Mouse (Mus musculus) CD4-positive naive resting alpha-beta T cell, adult 57 days (primary cell): Measurements from ENCODE around the gene Gm7735. TPM values are rescaled to one million over a fixed set of nuclear protein-coding genes. Genes with fewer than 3 reads are reported as not detected.

Experiments used
- total RNA-seq: library from RNA; stranded (reverse); gene quantifications from one replicate; pipeline ENCODE4 v1.2.4, GENCODE M21; 2023

Gene Gm7735
- not detected for total RNA-seq

DNA sequence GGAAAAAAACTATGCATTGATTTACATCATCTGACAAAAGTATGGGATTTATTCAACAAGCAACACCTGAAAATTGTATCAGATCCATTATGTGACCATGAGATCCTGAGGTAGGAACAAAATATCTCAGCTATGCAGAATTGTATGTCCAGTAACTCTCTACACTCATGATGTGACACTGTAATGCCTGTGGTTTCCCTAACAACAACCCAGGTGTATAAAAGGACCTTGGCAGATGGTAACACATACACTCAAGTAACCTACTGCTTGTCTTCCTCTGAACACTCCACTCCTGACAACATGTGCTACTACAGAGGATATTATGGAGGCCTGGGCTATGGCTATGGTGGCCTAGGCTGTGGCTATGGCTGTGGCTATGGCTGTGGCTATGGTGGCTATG lies at the start of gene Gm7735:
Gm7735 (plus strand) TSS at position 301 of the 400 bp plus-strand sequence.

GRCm38 (mm10) chr16:89140551-89140950 lies 28.7 kb upstream of the Gm7735 start, which contains the start of gene Gm6358:
Gene Gm6358 (plus strand): TSS chr16:89140851.

DNA sequence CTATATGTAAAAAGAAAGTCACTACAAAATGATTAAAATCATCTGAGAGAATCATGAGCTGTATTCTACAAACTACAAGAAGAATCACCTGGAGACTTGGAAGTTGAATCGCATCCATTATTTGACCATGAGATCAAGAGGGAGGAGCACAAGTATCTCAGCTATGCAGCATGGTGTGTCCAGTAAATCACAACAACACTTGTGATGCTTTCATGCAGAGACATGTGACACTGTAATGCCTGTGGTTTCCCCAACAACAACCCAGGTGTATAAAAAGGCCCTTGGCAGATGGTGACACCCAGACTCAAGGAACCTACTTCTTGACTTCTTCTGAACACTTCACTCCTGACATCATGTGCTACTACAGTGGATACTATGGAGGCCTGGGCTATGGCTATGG lies 18.5 kb upstream of the Gm7735 start, which contains the start of gene Gm10061:
Gm10061 (plus strand) TSS at position 301 of the 400 bp plus-strand sequence.

DNA sequence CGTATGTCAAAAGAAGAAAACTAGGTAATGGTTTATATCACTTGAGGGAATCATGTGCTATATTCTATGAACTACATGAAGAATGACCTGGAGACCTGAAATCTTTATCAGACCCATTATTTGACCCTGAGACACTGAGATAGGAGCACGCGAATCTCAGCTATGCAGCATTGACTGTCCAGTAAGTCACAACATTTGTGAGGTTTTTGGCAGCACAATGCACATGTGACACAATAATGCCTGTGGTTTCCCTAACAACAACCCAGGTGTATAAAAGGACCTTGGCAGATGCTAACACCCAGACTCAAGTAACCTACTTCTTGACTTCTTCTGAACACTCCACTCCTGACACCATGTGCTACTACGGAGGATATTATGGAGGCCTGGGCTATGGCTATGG lies 11.6 kb upstream of the Gm7735 start, which contains the start of gene Gm9789:
Gm9789 (plus strand) TSS at position 301 of the 400 bp plus-strand sequence.

GRCm38 (mm10) chr16:89174435-89174834 lies 5.1 kb downstream of the Gm7735 start, which contains the start of gene 1110057P08Rik:
Gene 1110057P08Rik (plus strand): TSS chr16:89174735.

DNA sequence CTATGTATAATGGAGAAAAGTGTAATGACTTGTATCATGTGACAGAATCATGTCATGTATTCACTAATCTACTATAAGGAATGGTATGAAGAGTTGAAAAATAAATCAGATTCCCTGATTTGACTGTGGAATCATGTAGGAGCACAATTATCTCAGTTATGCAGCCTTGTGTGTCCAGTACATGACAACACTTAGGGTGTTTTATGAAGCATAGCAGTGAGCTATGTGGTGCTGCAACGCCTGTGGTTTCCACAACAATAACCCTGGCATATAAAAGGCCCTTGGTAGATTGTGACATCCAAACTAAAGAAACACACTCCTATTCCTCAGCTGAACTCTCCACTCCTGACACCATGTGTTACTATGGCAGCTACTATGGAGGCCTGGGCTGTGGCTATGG lies 36.3 kb downstream of the Gm7735 start, which contains the start of gene Krtap20-2:
Krtap20-2 (plus strand) TSS at position 301 of the 400 bp plus-strand sequence.

Other genes with a start within 250 kb of the Gm7735 start
- gene Krtap19-9b, start 237.2 kb upstream of the Gm7735 start, total RNA-seq, result not detected
- gene Krtap16-3, start 206.6 kb upstream of the Gm7735 start, total RNA-seq, result not detected
- not detected for gene Krtap22-2, start 158.7 kb upstream of the Gm7735 start, total RNA-seq
- gene Gm10229, start 154.2 kb upstream of the Gm7735 start, total RNA-seq, result not detected
- gene Krtap6-1, start 137.8 kb upstream of the Gm7735 start, total RNA-seq, result not detected
- gene Gm10228, start 128.0 kb upstream of the Gm7735 start, total RNA-seq, result not detected
- gene Krtap6-5, start 121.6 kb upstream of the Gm7735 start, total RNA-seq, result not detected
- gene 1110025L11Rik, start 105.5 kb upstream of the Gm7735 start, total RNA-seq, result not detected
- gene Krtap6-3, start 85.5 kb upstream of the Gm7735 start, total RNA-seq, result not detected
- not detected for gene Gm6358, start 28.6 kb upstream of the Gm7735 start, total RNA-seq
- not detected for gene Gm10061, start 18.4 kb upstream of the Gm7735 start, total RNA-seq
- gene Gm9789, start 11.5 kb upstream of the Gm7735 start, total RNA-seq, result not detected
- gene 1110057P08Rik, start 5.2 kb downstream of the Gm7735 start, total RNA-seq, result not detected
- not detected for gene Krtap20-2, start 36.4 kb downstream of the Gm7735 start, total RNA-seq
- not detected for gene Krtap21-1, start 234.4 kb downstream of the Gm7735 start, total RNA-seq